ENCODE assay signal across 8 mouse cellular contexts in genomic region chr2:73529356-73530330, GRCm38 (mm10). TPM values are rescaled to one million over a fixed set of nuclear protein-coding genes. Genes with fewer than 3 reads are reported as not detected.
DNase-seq lines count a peak whose midpoint lies in the region; ATAC-seq and TF ChIP-seq lines count a peak whose summit lies in the region.

TSS of gene Wipf1 (minus strand) at chr2:73529734.

- H3K4me3 ChIP-seq in layer of hippocampus, adult 2 months = peak within 1 kb of the TSS; percentile 82
- peak within 1 kb of the TSS; percentile 82 for H3K4me3 ChIP-seq in lung, embryonic 14.5 days (ENCODE audit: low read depth, low read length)
- H3K4me3 ChIP-seq in olfactory bulb, adult 2 months (ENCODE audit: insufficient read depth, low read depth, low read length) = peak within 1 kb of the TSS; percentile 61

- peak within 1 kb of the TSS; percentile 89 for H3K27ac ChIP-seq in layer of hippocampus, adult 2 months
- peak within 1 kb of the TSS; percentile 82 for H3K27ac ChIP-seq in lung, embryonic 14.5 days (ENCODE audit: low read depth)
- H3K27ac ChIP-seq in olfactory bulb, adult 2 months (ENCODE audit: insufficient read depth, low read depth, low read length) = no peak within 1 kb of the TSS

- H3K4me2 ChIP-seq in lung, embryonic 14.5 days = peak within 1 kb of the TSS; percentile 83

- TF ChIP-seq CTCF in layer of hippocampus, adult 2 months (conservative IDR thresholded peaks at IDR 0.05) = no peak
- no peak for TF ChIP-seq CTCF in lung, embryonic 14.5 days (IDR thresholded peaks at IDR 0.05; ENCODE audit: low read depth)
- no peak for TF ChIP-seq CTCF in olfactory bulb, adult 2 months (IDR thresholded peaks at IDR 0.05; ENCODE audit: insufficient read depth, low read depth, low read length)

- H3K36me3 ChIP-seq in lung, embryonic 14.5 days (ENCODE audit: insufficient read depth) = peaks cover 2% of the 10 kb centered on the region; the same call in 1 of the 2 replicates

- no peaks in the 10 kb centered on the region for H3K9me3 ChIP-seq in lung, embryonic 14.5 days (ENCODE audit: low read depth, low read length)

- peak; percentile 81 for ATAC-seq in frontal cortex, adult (ENCODE audit: low TSS enrichment)
- no peak for ATAC-seq in hematopoietic stem cell, adult 5-6 weeks (replicated peaks in 1 of 2; ENCODE audit: insufficient read depth in 1 of 2, low FRiP score in 2 of 2, low TSS enrichment in 1 of 2, low read depth in 1 of 2, poor library complexity in 2 of 2, severe bottlenecking in 2 of 2)
- peak; percentile 92 for ATAC-seq in lung, embryonic 14.5 days (ENCODE audit: insufficient read depth)

- DNase-seq in MEL-GATA-1-ER (ENCODE audit: extremely low read depth, low read depth) = peak; percentile 25
- DNase-seq in cerebellum, adult 8-10 months = peak; percentile 16
- peak; percentile 55 to 64 for DNase-seq in layer of hippocampus, adult 2 months (ENCODE audit: low spot score in 2 of 2)
- peak; percentile 88 for DNase-seq in lung, embryonic 14.5 days
- peak; percentile 30 for DNase-seq in thymus, postnatal 25 days

- peak within 1 kb of the TSS; percentile 94 for H3K9ac ChIP-seq in lung, embryonic 14.5 days

- H3K4me1 ChIP-seq in lung, embryonic 14.5 days (ENCODE audit: insufficient read depth) = peaks cover 4% of the 10 kb centered on the region; the same call in 1 of the 2 replicates
- H3K4me1 ChIP-seq in olfactory bulb, adult 2 months (ENCODE audit: control insufficient read depth, insufficient read depth, low read length) = peaks cover 5% of the 10 kb centered on the region; the same call in 1 of the 2 replicates

- TF ChIP-seq POLR2A in olfactory bulb, adult 2 months (IDR thresholded peaks at IDR 0.05; ENCODE audit: insufficient read depth, low read depth, low read length) = no peak

- no peaks in the 10 kb centered on the region for H3K27me3 ChIP-seq in lung, embryonic 14.5 days (ENCODE audit: insufficient read depth, low read length)

- 2% methylated on average over 65 of the region's 66 CpGs for WGBS in lung, embryonic 14.5 days
- WGBS in olfactory bulb, adult 2 months = 7% methylated on average over 66 of the region's 66 CpGs

RNA-seq across cellular contexts. Expression of gene Wipf1, which starts in this region (rescaled TPM):
- 18.8 and 24.3 TPM in 2 replicates for total RNA-seq in hematopoietic stem cell, adult 5-6 weeks (2017)
- 1 to 10 TPM; 8.1 to 10.0 TPM for total RNA-seq in layer of hippocampus, adult 2 months (2021)
- 14.8 and 15.8 TPM in 2 replicates for polyA plus RNA-seq in lung, embryonic 14.5 days (2014; fragmentation: Nextera tagmentation; extraction: Ambion mirVana)
- polyA plus RNA-seq in olfactory bulb, adult 2 months (2012; ENCODE audit: insufficient read depth, insufficient read length, low replicate concordance, missing spikeins) = not detected in 2 replicates

Comparison
In these comparisons a context has a peak if more than half of its experiments do, and no peak if none do; other contexts are left out.
1. DNase-seq: peak in every context shown above with its lines; median percentile 88 in lung, embryonic 14.5 days; 60 in layer of hippocampus, adult 2 months; 30 in thymus, postnatal 25 days; 25 in MEL-GATA-1-ER; 16 in cerebellum, adult 8-10 months.
2. ATAC-seq: peak in frontal cortex, adult (single experiment) and lung, embryonic 14.5 days (single experiment); none in hematopoietic stem cell, adult 5-6 weeks (0 of 2).
3. Peak in every context shown above with its lines, with median percentiles within 50 percentile points of each other: H3K4me3 ChIP-seq.